Mouse (Mus musculus) urinary bladder, adult 2 months (tissue): ENCODE data around the gene Xrcc4. TPM values are rescaled to one million over a fixed set of nuclear protein-coding genes. Genes with fewer than 3 reads are reported as not detected.

ENCODE experiments used
- DNase-seq: peaks from one replicate; pipeline ENCODE4 v3.0.0; 2022; ENCODE audit warnings: low spot score
- polyA plus RNA-seq: library from polyadenylated mRNA; depleted of rRNA; stranded (reverse); fragments of >200 nt; gene quantifications from 2 replicates; pipeline ENCODE4 v1.2.3, GENCODE M21; 2012

Gene Xrcc4
- polyA plus RNA-seq, 1 experiment, result 10.4 TPM

- DNase-seq, result no peak
Measured at GRCm38 (mm10) chr13:89944354-89944753, 145.1 kb downstream of the Xrcc4 start.

GRCm38 (mm10) chr13:89929477-89929876, 159.9 kb downstream of the Xrcc4 start:
- DNase-seq, result peak; percentile 25

- no peak for DNase-seq
Measured at GRCm38 (mm10) chr13:89918814-89919481, 170.5 kb downstream of the Xrcc4 start.

GRCm38 (mm10) chr13:89914332-89914731, 175.1 kb downstream of the Xrcc4 start:
- no peak for DNase-seq

- no peak for DNase-seq
Measured at GRCm38 (mm10) chr13:89913891-89914290, 175.5 kb downstream of the Xrcc4 start.

GRCm38 (mm10) chr13:89906120-89906519, 183.3 kb downstream of the Xrcc4 start:
- DNase-seq, result no peak

GRCm38 (mm10) chr13:89899066-89899465, 190.3 kb downstream of the Xrcc4 start:
- DNase-seq, result no peak

- no peak for DNase-seq
Measured at GRCm38 (mm10) chr13:89892140-89892539, 197.3 kb downstream of the Xrcc4 start.

- no peak for DNase-seq
Measured at GRCm38 (mm10) chr13:89890159-89890558, 199.2 kb downstream of the Xrcc4 start.

- DNase-seq, result no peak
Measured at GRCm38 (mm10) chr13:89889074-89889473, 200.3 kb downstream of the Xrcc4 start.

GRCm38 (mm10) chr13:89883523-89883922, 205.9 kb downstream of the Xrcc4 start:
- DNase-seq, result no peak

- DNase-seq, result no peak
Measured at GRCm38 (mm10) chr13:89881281-89881680, 208.1 kb downstream of the Xrcc4 start.

- no peak for DNase-seq
Measured at GRCm38 (mm10) chr13:89878832-89879468, 210.5 kb downstream of the Xrcc4 start.

- DNase-seq, result no peak
Measured at GRCm38 (mm10) chr13:89875499-89875898, 213.9 kb downstream of the Xrcc4 start.

GRCm38 (mm10) chr13:89872725-89873124, 216.7 kb downstream of the Xrcc4 start:
- DNase-seq, result no peak

GRCm38 (mm10) chr13:89854139-89854538, 235.3 kb downstream of the Xrcc4 start:
- DNase-seq, result no peak

- no peak for DNase-seq
Measured at GRCm38 (mm10) chr13:89850746-89851145, 238.7 kb downstream of the Xrcc4 start.

GRCm38 (mm10) chr13:89849955-89850354, 239.5 kb downstream of the Xrcc4 start:
- no peak for DNase-seq

GRCm38 (mm10) chr13:89838635-89839034, 250.8 kb downstream of the Xrcc4 start:
- DNase-seq, result no peak

- DNase-seq, result no peak
Measured at GRCm38 (mm10) chr13:89834485-89834884, 254.9 kb downstream of the Xrcc4 start.

GRCm38 (mm10) chr13:89833053-89833670, 256.2 kb downstream of the Xrcc4 start:
- DNase-seq, result no peak

GRCm38 (mm10) chr13:89828429-89828970, 260.9 kb downstream of the Xrcc4 start:
- no peak for DNase-seq

- DNase-seq, result no peak
Measured at GRCm38 (mm10) chr13:89827838-89828237, 261.6 kb downstream of the Xrcc4 start.
